Mouse (Mus musculus) neural tube, embryonic 13.5 days (tissue): ENCODE results near the gene Fgf12. TPM values are rescaled to one million over a fixed set of nuclear protein-coding genes. Genes with fewer than 3 reads are reported as not detected.
A peak's percentile ranks its signal among the peaks of the same experiment; 100 is the strongest.

Experiments used
- ATAC-seq: fragments of 200-750 bp; cut with Nextera tagmentation; 2 replicates; pipeline ENCODE4 v1.8.0; 2017; ENCODE audit warnings: low read depth, mild to moderate bottlenecking, moderate TSS enrichment, moderate library complexity
- H3K27ac ChIP-seq: fragments of 300-500 bp; sonication (generic); replicated peaks from 2 replicates; pipeline ENCODE4 v1.5.1; 2015; ENCODE audit warnings: moderate library complexity, mild to moderate bottlenecking, inconsistent platforms
- H3K27me3 ChIP-seq: fragments of 300-500 bp; sonication (generic); 2 replicates; pipeline ENCODE4 v1.6.1; 2015; ENCODE audit warnings: mild to moderate bottlenecking, inconsistent platforms
- H3K36me3 ChIP-seq: fragments of 300-500 bp; sonication (generic); 2 replicates; pipeline ENCODE4 v1.6.1; 2015; ENCODE audit warnings: mild to moderate bottlenecking, inconsistent platforms
- H3K4me1 ChIP-seq: fragments of 300-500 bp; sonication (generic); replicated peaks from 2 replicates; pipeline ENCODE4 v1.6.1; 2015; ENCODE audit warnings: inconsistent platforms
- H3K4me2 ChIP-seq: fragments of 300-500 bp; sonication (generic); 2 replicates; pipeline ENCODE4 v1.6.1; 2015; ENCODE audit warnings: inconsistent platforms, mild to moderate bottlenecking, moderate library complexity
- H3K4me3 ChIP-seq: fragments of 300-500 bp; sonication (generic); 2 replicates; pipeline ENCODE4 v1.5.1; 2015; ENCODE audit warnings: mild to moderate bottlenecking, inconsistent platforms
- H3K9ac ChIP-seq: fragments of 300-500 bp; sonication (generic); 2 replicates; pipeline ENCODE4 v1.6.1; 2015; ENCODE audit warnings: moderate library complexity, mild to moderate bottlenecking, inconsistent platforms
- H3K9me3 ChIP-seq: fragments of 300-500 bp; sonication (generic); 2 replicates; pipeline ENCODE4 v1.6.1; 2016; ENCODE audit warnings: inconsistent platforms
- WGBS: fragments of 180-500 bp; shearing (Covaris S2); methylation state at CpG from one replicate; pipeline ENCODE4 v1.1.7; 2015; 5-methylcytosine and 5-hydroxymethylcytosine counted together
- polyA plus RNA-seq: library from polyadenylated mRNA; unstranded; fragments of >200 nt; fragmentation: Nextera tagmentation; extraction: Ambion mirVana; gene quantifications from 2 replicates; pipeline ENCODE4 v1.2.1, GENCODE M21; 2015

Gene Fgf12
- polyA plus RNA-seq, 1 experiment from 2014 or later = 34.5 TPM

DNA sequence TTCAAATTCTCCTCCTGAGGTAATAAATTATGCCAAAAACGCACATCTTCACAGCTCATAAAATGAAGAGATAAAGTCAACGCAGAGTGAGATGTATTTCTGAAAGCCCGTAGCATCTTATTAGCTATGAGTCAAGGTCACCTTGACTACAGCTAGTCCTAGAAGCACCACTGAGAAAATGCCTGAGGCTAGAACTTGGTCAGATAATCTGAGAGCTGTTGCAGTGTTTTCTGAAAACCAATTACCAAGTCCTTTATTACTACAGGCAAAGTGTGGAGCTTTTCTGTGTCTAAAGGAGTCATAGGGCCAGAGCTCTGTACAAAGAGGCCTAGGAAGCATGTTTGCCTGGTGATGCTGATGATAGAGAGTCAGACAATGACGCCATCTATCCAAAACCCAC lies 498.6 kb downstream of the Fgf12 start:
- no peak overlapping the region for H3K27ac ChIP-seq
- 85% methylated on average over 4 of the region's 4 CpGs for WGBS
- H3K36me3 ChIP-seq = no peaks in the 10 kb centered on the region
- no peak overlapping the region for H3K9ac ChIP-seq
- no peak overlapping the region for H3K4me2 ChIP-seq
- no peaks in the 10 kb centered on the region for H3K9me3 ChIP-seq
- no peaks in the 10 kb centered on the region; the same call in 1 of the 2 replicates for H3K4me1 ChIP-seq
- H3K27me3 ChIP-seq = no peaks in the 10 kb centered on the region
- H3K4me3 ChIP-seq = no peak overlapping the region
- ATAC-seq = no peak

DNA sequence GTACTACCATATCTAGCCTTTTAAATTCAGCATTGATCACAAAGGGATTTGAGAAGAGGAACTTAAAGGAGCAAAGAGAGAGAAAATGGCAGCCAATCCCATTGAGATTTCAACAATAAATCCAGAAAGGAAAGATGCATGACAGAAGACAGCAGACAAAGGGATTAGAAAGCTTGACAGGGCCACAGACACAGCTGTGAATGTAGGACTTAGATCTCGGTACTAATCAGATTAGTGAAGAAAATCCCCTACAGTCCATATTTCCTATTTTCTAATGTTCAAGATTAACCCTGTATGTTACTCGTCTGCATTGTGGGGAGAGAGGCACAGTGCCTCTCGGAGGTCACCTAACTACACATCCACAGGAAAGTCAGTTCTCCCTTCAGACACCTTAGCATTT lies 500.9 kb downstream of the Fgf12 start:
- no peak for ATAC-seq
- no peak overlapping the region for H3K4me2 ChIP-seq
- WGBS = 76% methylated on average over 3 of the region's 3 CpGs

GRCm38 (mm10) chr16:28242867-28243649 lies 509.8 kb downstream of the Fgf12 start:
- H3K9me3 ChIP-seq = no peaks in the 10 kb centered on the region
- H3K9ac ChIP-seq = no peak overlapping the region
- no peak overlapping the region for H3K4me2 ChIP-seq
- H3K4me3 ChIP-seq = no peak overlapping the region
- ATAC-seq = no peak
- no peaks in the 10 kb centered on the region for H3K27me3 ChIP-seq
- H3K27ac ChIP-seq = no peak overlapping the region
- peaks cover 10% of the 10 kb centered on the region for H3K4me1 ChIP-seq
- WGBS = 92% methylated on average over 3 of the region's 3 CpGs
- no peaks in the 10 kb centered on the region for H3K36me3 ChIP-seq

More for the DNA sequence above, 500.9 kb downstream of the Fgf12 start:
- H3K27ac ChIP-seq = no peak overlapping the region
- no peaks in the 10 kb centered on the region for H3K9me3 ChIP-seq
- no peaks in the 10 kb centered on the region for H3K27me3 ChIP-seq
- H3K4me3 ChIP-seq = no peak overlapping the region
- no peak overlapping the region for H3K9ac ChIP-seq
- no peaks in the 10 kb centered on the region for H3K4me1 ChIP-seq
- no peaks in the 10 kb centered on the region for H3K36me3 ChIP-seq

DNA sequence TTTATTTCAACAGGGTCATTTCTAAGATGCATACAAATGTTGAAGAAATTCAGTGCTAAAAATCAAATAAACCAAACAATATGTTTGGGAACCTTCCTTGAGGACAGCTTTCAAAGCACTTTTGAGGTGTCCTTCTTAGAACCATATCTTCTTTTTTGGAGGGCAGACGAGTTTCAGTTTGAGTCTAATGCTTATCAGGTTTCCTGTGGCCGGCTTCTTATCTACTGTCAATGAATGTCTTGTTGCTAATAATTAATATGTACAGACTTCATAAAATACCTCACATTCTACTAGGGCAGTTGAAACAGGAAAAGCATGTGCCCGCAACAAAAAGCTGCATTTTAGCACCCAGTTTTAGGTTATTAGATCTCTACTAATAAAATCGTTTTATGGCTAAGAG lies 513.5 kb downstream of the Fgf12 start:
- no peaks in the 10 kb centered on the region for H3K9me3 ChIP-seq
- H3K27ac ChIP-seq = no peak overlapping the region
- H3K27me3 ChIP-seq = no peaks in the 10 kb centered on the region
- no peak for ATAC-seq
- WGBS = 89% methylated on average over 4 of the region's 4 CpGs
- no peak overlapping the region for H3K4me3 ChIP-seq
- H3K9ac ChIP-seq = no peak overlapping the region
- no peaks in the 10 kb centered on the region for H3K36me3 ChIP-seq
- H3K4me1 ChIP-seq = peaks cover 12% of the 10 kb centered on the region
- no peak overlapping the region for H3K4me2 ChIP-seq

- H3K36me3 ChIP-seq = no peaks in the 10 kb centered on the region
- H3K4me1 ChIP-seq = peaks cover 12% of the 10 kb centered on the region
- H3K4me2 ChIP-seq = no peak overlapping the region
- no peak overlapping the region for H3K4me3 ChIP-seq
- H3K27me3 ChIP-seq = no peaks in the 10 kb centered on the region
- 69% methylated on average over 13 of the region's 13 CpGs for WGBS
- no peaks in the 10 kb centered on the region for H3K9me3 ChIP-seq
- peak overlapping the region; percentile 42; the same call in 1 of the 2 replicates for H3K27ac ChIP-seq
- no peak for ATAC-seq
- no peak overlapping the region for H3K9ac ChIP-seq
Measured at GRCm38 (mm10) chr16:28238019-28238868, 514.6 kb downstream of the Fgf12 start.

DNA sequence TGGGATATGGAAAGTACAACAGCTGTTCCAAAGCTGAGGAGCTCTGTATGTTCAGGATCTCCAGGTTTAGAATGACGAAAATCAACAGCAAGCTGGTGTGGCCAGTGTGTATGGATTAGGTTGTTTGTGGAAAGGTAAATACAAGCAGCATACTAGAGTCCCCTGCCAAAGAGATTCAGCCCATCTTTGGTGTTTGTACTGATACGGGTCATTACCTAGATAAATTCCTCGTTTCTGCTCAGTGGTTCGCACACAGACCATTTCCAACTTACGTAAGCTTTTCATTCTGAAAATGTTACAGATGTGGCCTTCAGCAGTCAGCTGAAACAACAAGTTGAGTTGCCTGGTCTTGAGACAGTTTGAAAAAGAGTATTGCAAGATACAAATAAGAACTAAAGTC lies 536.9 kb downstream of the Fgf12 start:
- Histone ChIP-seq H3K4me3 (no peak overlapping the region), H3K27ac (no peak overlapping the region), H3K9ac (no peak overlapping the region), H3K4me1 (no peaks in the 10 kb centered on the region), H3K4me2 (no peak overlapping the region), H3K36me3 (no peaks in the 10 kb centered on the region), H3K9me3 (no peaks in the 10 kb centered on the region), H3K27me3 (no peaks in the 10 kb centered on the region)
- 78% methylated on average over 5 of the region's 5 CpGs for WGBS
- ATAC-seq = no peak

- Histone ChIP-seq H3K36me3 (no peaks in the 10 kb centered on the region), H3K9me3 (no peaks in the 10 kb centered on the region), H3K4me2 (no peak overlapping the region), H3K27me3 (no peaks in the 10 kb centered on the region), H3K9ac (no peak overlapping the region), H3K4me1 (no peaks in the 10 kb centered on the region), H3K4me3 (no peak overlapping the region), H3K27ac (no peak overlapping the region)
- ATAC-seq = no peak
- WGBS = 80% methylated on average over 1 of the region's 1 CpGs
Measured at GRCm38 (mm10) chr16:28212411-28212810, 540.5 kb downstream of the Fgf12 start.

- no peak for ATAC-seq
- Histone ChIP-seq H3K4me1 (no peaks in the 10 kb centered on the region), H3K27me3 (no peaks in the 10 kb centered on the region), H3K4me2 (no peak overlapping the region), H3K4me3 (no peak overlapping the region), H3K36me3 (no peaks in the 10 kb centered on the region), H3K9ac (no peak overlapping the region), H3K9me3 (no peaks in the 10 kb centered on the region), H3K27ac (no peak overlapping the region)
- 95% methylated on average over 2 of the region's 2 CpGs for WGBS
Measured at GRCm38 (mm10) chr16:28156443-28156842, 596.4 kb downstream of the Fgf12 start.

GRCm38 (mm10) chr16:28140972-28141371 lies 611.9 kb downstream of the Fgf12 start:
- 84% methylated on average over 3 of the region's 3 CpGs for whole genome bisulfite sequencing
- no peak overlapping the region for H3K27ac ChIP-seq
- no peak overlapping the region for H3K4me2 ChIP-seq
- no peaks in the 10 kb centered on the region for H3K27me3 ChIP-seq
- H3K4me3 ChIP-seq = no peak overlapping the region
- no peaks in the 10 kb centered on the region for H3K9me3 ChIP-seq
- no peak overlapping the region for H3K9ac ChIP-seq
- no peak for ATAC-seq
- no peaks in the 10 kb centered on the region for H3K36me3 ChIP-seq
- H3K4me1 ChIP-seq = no peaks in the 10 kb centered on the region

GRCm38 (mm10) chr16:28127006-28127405 lies 625.9 kb downstream of the Fgf12 start:
- Histone ChIP-seq H3K9ac (no peak overlapping the region), H3K4me2 (no peak overlapping the region), H3K4me1 (no peaks in the 10 kb centered on the region), H3K36me3 (no peaks in the 10 kb centered on the region), H3K27me3 (no peaks in the 10 kb centered on the region), H3K4me3 (no peak overlapping the region), H3K9me3 (no peaks in the 10 kb centered on the region), H3K27ac (no peak overlapping the region)
- ATAC-seq = no peak
- WGBS = 81% methylated on average over 2 of the region's 2 CpGs
